Mouse (Mus musculus): ENCODE measurements around the gene Olfr1396. TPM values are rescaled to one million over a fixed set of nuclear protein-coding genes. Genes with fewer than 3 reads are reported as not detected.
"Not testable (repeated sequence)": the region's sequence is repeated elsewhere in the genome, so short reads cannot be mapped to it uniquely, and the experiment has no call there.

Olfr1396 gene
- polyA plus RNA-seq, 1 experiment from 2014 or later = not detected

GRCm38 (mm10) chr11:49061865-49062264 lies 52.8 kb downstream of the Olfr1396 start:
- not testable (repeated sequence) for H3K36me3 ChIP-seq; H3K9me3 ChIP-seq (replicated peaks); H3K4me3 ChIP-seq; H3K27me3 ChIP-seq (ENCODE audit: low read depth, poor library complexity, severe bottlenecking); H3K4me1 ChIP-seq; H3K27ac ChIP-seq; DNase-seq (ENCODE audit: low spot score)
- 63% methylated on average over 2 of the region's 2 CpGs for WGBS

- H3K27me3 ChIP-seq (ENCODE audit: low read depth, poor library complexity, severe bottlenecking); H3K9me3 ChIP-seq (replicated peaks); H3K4me3 ChIP-seq; DNase-seq (ENCODE audit: low spot score); H3K36me3 ChIP-seq; H3K4me1 ChIP-seq; H3K27ac ChIP-seq: not testable (repeated sequence)
- 85% methylated on average over 2 of the region's 3 CpGs for WGBS
Observed at GRCm38 (mm10) chr11:49060061-49060460, 54.6 kb downstream of the Olfr1396 start.

Other genes starting within 250 kb of the Olfr1396 start
- 1.0 and 1.4 TPM in 2 replicates for gene Irgm1, start 243.2 kb downstream of the Olfr1396 start, polyA plus RNA-seq (2016; fragmentation: Nextera tagmentation; extraction: Ambion mirVana)
- gene Gm5431, start 212.7 kb downstream of the Olfr1396 start, polyA plus RNA-seq (2016; fragmentation: Nextera tagmentation; extraction: Ambion mirVana) = not detected in 2 replicates
- gene Psme2b, start 168.7 kb downstream of the Olfr1396 start, polyA plus RNA-seq (2016; fragmentation: Nextera tagmentation; extraction: Ambion mirVana) = 1.1 and 2.5 TPM in 2 replicates
- not detected in 2 replicates for gene Olfr56, start 136.0 kb downstream of the Olfr1396 start, polyA plus RNA-seq (2016; fragmentation: Nextera tagmentation; extraction: Ambion mirVana)
- gene 9930111J21Rik1, start 135.5 kb downstream of the Olfr1396 start, polyA plus RNA-seq (2016; fragmentation: Nextera tagmentation; extraction: Ambion mirVana) = 0.14 and 0.28 TPM in 2 replicates
- gene Gm12185, start 122.6 kb downstream of the Olfr1396 start, polyA plus RNA-seq (2016; fragmentation: Nextera tagmentation; extraction: Ambion mirVana) = not detected in 2 replicates
- not detected in 2 replicates for gene Tgtp1, start 120.7 kb downstream of the Olfr1396 start, polyA plus RNA-seq (2016; fragmentation: Nextera tagmentation; extraction: Ambion mirVana)
- gene 9930111J21Rik2, start 63.6 kb downstream of the Olfr1396 start, polyA plus RNA-seq (2016; fragmentation: Nextera tagmentation; extraction: Ambion mirVana) = 0.11 and 0.13 TPM in 2 replicates
- gene Tgtp2, start 50.7 kb downstream of the Olfr1396 start, polyA plus RNA-seq (2016; fragmentation: Nextera tagmentation; extraction: Ambion mirVana) = not detected in 2 replicates
- 0.45 and 0.49 TPM in 2 replicates for gene Ifi47, start 38.3 kb downstream of the Olfr1396 start, polyA plus RNA-seq (2016; fragmentation: Nextera tagmentation; extraction: Ambion mirVana)
- not detected in 2 replicates for gene Olfr1395, start 27.4 kb upstream of the Olfr1396 start, polyA plus RNA-seq (2016; fragmentation: Nextera tagmentation; extraction: Ambion mirVana)
- not detected in 2 replicates for gene Olfr1394, start 39.5 kb upstream of the Olfr1396 start, polyA plus RNA-seq (2016; fragmentation: Nextera tagmentation; extraction: Ambion mirVana)
- 0.34 TPM in 1 of 2 replicates, not detected in the other for gene Btnl9, start 72.3 kb upstream of the Olfr1396 start, polyA plus RNA-seq (2016; fragmentation: Nextera tagmentation; extraction: Ambion mirVana)
- gene Zfp62, start 88.4 kb upstream of the Olfr1396 start, polyA plus RNA-seq (2016; fragmentation: Nextera tagmentation; extraction: Ambion mirVana) = 34.6 and 48.3 TPM in 2 replicates
- gene Mgat1, start 129.3 kb upstream of the Olfr1396 start, polyA plus RNA-seq (2016; fragmentation: Nextera tagmentation; extraction: Ambion mirVana) = 40.0 and 46.0 TPM in 2 replicates
- not detected in 2 replicates for gene Olfr1393, start 163.4 kb upstream of the Olfr1396 start, polyA plus RNA-seq (2016; fragmentation: Nextera tagmentation; extraction: Ambion mirVana)
- not detected in 2 replicates for gene Olfr1392, start 170.4 kb upstream of the Olfr1396 start, polyA plus RNA-seq (2016; fragmentation: Nextera tagmentation; extraction: Ambion mirVana)
- not detected in 2 replicates for gene Olfr10, start 189.9 kb upstream of the Olfr1396 start, polyA plus RNA-seq (2016; fragmentation: Nextera tagmentation; extraction: Ambion mirVana)
- not detected in 2 replicates for gene Olfr1391, start 207.9 kb upstream of the Olfr1396 start, polyA plus RNA-seq (2016; fragmentation: Nextera tagmentation; extraction: Ambion mirVana)
- not detected in 2 replicates for gene Olfr1390, start 220.3 kb upstream of the Olfr1396 start, polyA plus RNA-seq (2016; fragmentation: Nextera tagmentation; extraction: Ambion mirVana)